Mouse (Mus musculus): ENCODE measurements at regions not wholly inside any gene's neighbourhood (a gene's known extent, or its start where the extent isn't known, plus 50 kb on each side); places are given as distances from the start of the nearest gene placed in this dataset.

GRCm38 (mm10) chr2:73965595-73965994 is 54.5 kb upstream of the Atp5g3 start:
- Histone ChIP-seq H3K27me3 (ENCODE audit: control insufficient read depth, insufficient read depth, low read length) (no peaks in the 10 kb centered on the region), H3K4me3 (replicated peaks; ENCODE audit: low read length) (no peak overlapping the region), H3K9me3 (ENCODE audit: control insufficient read depth, low read length) (no peaks in the 10 kb centered on the region), H3K36me3 (ENCODE audit: control insufficient read depth, insufficient read depth, low read length) (no peaks in the 10 kb centered on the region), H3K4me1 (ENCODE audit: control insufficient read depth, insufficient read depth, low read length) (0 out of 2 replicates have a peak, but pooled peaks cover under 1% of the 10 kb centered on the region), H3K9ac (ENCODE audit: low read depth, low read length, severe bottlenecking) (no peak overlapping the region), H3K4me2 (replicated peaks; ENCODE audit: low read depth, low read length, severe bottlenecking) (no peak overlapping the region), H3K27ac (replicated peaks; ENCODE audit: low read depth, low read length) (no peak overlapping the region)
- peak; percentile 61 for DNase-seq (ENCODE audit: low spot score)
- no peak for TF ChIP-seq POLR2A (IDR thresholded peaks at IDR 0.05; ENCODE audit: borderline replicate concordance, extremely low read depth, insufficient read depth, insufficient read length)
- no peak for ATAC-seq (ENCODE audit: low FRiP score, low read depth)
- WGBS, result 7% methylated on average over 4 of the region's 4 CpGs

Data from limb, embryonic 14.5 days (tissue).